Mouse (Mus musculus): ENCODE data around the gene Tlk2. TPM values are rescaled to one million over a fixed set of nuclear protein-coding genes. Genes with fewer than 3 reads are reported as not detected.

Tlk2 gene
- total RNA-seq, 2 experiments from 2014 or later, result 47.9 to 50.7 TPM

DNA sequence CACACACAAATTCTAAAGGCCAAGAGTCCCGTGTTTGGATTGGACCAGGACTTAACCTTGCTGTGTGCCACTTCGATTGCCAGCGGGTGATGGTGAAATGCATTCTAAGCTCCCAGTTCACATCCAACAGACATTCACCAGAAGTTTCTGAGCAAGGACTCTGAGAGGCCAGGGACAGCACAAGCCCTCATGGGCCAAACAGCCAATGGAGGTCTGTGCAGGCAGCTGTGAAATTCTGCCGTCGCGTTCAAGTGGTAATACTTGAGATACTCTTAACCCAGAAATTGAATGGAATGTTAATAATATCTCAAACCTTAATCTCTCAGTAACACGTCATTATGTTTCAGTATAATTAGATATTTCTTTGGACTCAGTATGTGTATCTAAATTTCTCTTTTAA is 131.6 kb downstream of the Tlk2 start:
- no peak for DNase-seq
- intact Hi-C loops (cut with DNase I), result no loop called here

DNA sequence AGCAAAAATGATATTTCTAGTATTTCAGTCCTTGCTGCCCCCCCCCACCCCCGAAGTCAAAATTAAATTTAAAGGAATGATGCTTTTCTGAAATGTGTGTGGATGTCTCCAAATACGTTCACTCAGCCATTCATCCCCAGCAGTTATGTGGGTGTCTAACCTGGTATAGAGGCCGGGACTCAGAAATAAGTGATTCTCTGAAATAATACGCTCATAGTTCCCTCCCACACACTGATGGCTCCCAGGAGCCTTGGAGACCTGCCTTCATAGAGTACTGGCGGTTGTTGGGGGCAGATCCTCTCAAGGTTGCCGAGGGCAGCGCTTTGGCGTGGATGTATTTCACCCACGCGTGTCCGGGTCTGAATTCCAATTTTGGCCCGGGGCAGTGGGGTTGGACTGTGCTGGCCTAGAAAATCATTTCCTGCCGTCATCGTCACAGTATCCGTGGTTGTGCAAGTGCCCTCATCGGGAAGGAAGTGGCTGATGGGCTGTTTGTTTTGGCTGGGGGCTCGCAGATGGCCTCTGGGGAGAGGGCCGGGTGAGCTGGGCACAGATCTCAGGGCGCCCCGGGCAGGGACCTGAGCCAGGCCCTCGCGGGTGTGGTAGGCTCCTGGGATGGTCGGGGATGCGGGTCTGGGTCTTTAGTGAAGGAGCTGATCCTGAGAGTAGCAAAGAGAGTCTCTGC is 132.8 kb downstream of the Tlk2 start:
- DNase-seq, result peak; percentile 60 to 74
- intact Hi-C loops (cut with DNase I), result no loop called here

DNA sequence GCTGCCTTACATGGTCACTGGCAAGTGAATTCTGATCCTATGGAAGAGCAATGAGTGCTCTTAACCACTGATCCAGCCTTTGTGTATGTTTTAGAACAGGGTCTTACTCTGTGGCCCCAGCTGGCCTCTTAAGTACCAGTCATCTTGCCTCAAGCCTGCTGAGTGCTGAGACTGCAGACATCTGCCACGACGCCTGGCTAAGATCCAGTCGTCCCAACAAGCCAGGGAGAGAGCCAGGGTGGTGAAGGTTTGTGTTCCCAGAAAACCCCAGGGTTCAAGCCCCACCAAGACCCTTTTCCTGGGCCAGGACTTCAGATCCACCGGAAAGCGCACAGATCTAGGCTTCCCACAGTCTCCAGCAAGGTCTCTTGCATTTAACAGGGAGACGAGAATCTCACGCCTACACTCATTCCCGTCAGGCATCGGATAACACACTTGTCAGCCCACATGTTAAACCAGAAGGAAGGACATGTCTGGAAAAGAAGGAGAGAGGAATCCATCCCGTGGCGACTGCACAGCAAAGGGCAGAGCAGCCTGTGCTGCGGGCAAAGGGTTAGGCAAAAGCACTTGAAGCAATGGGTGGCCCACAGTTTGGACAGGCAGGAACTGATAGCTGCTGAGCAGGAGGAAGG is 133.8 kb downstream of the Tlk2 start:
- no peak for DNase-seq
- intact Hi-C loops (cut with DNase I), result loop anchor here (2.0 kb wide), 1 partner anchor 20 kb away; the partner anchor contains the start of gene Mrc2

DNA sequence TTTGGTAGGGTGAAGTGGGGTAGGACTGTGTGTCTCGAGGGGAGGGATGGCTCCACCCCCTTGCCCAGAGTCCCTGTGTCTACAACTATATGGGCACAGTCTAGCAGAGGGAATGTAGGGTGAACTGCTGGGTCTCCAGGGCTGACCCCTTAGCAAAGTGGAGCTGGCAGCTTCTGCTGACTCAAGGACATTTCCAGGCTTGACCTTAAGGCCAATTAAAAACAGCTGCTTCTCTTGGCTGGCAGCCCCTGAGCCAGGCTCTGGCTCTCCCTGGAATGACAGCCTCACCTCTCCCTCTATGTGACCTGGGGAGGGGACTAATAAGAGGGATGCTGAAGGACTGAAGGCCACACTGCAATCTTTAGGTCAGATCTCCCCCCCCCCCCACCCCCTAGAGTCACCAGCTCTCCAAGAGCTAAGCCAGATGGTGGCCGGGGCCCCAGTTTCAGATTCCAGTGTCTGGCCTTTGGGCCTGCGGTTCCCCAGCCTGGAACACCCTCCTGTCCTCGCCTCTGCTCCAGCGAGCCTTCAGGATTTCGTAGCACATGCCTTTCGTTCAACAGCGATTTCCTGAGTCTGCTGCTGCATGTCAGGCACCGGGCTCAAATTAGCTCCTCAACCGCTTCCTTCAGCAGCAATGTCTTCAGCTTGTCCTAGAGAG is 134.5 kb downstream of the Tlk2 start:
- intact Hi-C loops (cut with DNase I), result loop anchor here (2.0 kb wide), 1 partner anchor 20 kb away; the partner anchor contains the start of gene Mrc2
- peak; percentile 66 to 70 for DNase-seq

DNA sequence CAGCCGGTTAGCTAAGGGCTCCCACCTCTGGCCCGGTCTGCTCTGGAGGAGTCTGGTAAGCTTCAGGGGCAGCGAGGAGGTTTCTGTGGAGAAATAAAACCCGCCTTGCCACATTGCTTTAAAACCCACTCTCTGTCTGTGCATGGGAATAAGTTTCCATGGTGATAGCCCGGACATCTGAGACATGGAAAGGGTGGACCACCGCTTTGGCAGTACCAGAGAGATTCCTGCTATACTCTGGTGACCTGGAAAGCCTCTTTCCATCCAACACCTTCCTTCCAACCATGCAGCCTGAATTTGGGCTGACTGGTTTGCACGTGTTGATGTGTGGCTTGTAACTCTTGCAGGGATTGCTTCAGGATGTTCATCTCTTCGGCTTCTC is 135.0 kb downstream of the Tlk2 start:
- intact Hi-C loops (cut with DNase I), result loop anchor here (2.0 kb wide), 1 partner anchor 21 kb away; the partner anchor contains the start of gene Mrc2
- DNase-seq, result no peak

DNA sequence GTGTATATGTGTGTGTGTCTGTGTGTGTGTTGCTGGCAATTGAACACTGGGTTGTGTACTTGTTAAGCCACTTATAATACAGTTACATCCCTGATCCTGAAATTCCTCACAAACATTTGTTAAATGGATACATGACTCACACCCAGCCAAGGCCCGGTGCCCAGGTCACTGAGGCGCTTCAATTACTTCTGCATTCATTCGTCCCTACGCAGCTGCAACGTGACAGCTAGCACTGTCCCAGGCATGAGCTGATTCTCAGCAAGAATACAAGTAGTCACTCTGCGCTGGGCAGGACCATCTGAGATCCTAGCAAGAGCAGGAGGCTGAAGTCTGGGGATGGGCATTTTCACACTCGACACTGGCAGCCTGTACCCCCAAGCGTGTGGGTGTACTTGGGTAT is 136.7 kb downstream of the Tlk2 start:
- intact Hi-C loops (cut with DNase I), result no loop called here
- DNase-seq, result no peak

DNA sequence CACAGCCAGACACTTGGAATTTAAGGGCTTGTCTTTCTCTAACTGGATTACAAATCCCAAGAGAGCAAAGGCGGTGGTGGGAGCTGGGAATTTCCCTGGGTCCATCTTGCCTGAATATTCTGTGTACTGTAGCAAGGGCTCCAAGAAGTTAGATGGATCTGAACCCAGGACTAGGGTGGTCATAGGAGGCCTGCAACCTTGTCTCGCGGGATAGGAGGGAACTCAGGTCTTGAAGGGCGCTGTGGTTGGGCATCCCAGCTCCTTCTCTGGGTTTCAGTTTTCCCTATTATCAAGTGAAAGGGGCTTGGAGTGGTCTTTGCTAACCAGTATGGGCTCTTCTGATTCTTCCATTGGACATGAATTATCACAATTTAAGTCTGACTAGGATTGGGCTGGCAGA is 137.5 kb downstream of the Tlk2 start:
- no peak for DNase-seq
- intact Hi-C loops (cut with DNase I), result no loop called here

DNA sequence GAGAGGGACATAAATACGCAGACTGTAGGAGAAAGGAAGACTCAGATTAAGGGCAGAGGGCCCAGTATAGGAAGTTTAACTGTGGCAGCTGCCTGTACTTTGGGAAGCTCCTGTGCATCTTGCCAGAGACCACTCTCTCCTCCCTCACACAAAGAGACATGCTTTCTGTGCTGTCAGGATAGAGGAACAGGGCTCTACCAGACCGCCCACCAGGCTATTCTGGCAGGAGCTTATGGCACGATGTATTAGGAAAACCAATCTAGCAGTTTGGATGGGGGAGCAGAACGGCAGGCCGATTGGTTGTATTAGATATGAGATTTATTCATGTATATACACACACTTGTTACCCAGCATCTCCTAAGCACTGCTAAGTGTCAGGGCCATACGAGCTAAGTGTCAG is 139.2 kb downstream of the Tlk2 start:
- intact Hi-C loops (cut with DNase I), result no loop called here
- no peak for DNase-seq

DNA sequence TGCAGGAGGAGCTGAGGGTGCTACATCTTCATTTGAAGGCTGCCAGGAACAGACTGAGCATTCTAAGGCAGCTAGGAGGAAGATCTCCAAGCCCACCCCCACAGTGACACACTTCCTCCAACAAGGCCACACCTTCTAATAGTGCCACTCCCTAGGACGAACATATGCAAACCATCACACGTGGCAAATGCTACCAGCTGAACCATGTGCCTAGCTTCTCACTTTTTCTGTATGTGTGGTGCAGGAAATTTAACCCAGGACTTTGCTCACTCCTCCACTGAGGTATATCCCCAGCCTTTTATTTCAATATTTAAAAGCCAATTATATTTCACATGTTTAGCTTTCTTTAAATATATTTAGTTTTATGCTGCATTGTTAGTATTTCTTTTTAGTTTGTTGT is 142.5 kb downstream of the Tlk2 start:
- intact Hi-C loops (cut with DNase I), result no loop called here
- DNase-seq, result no peak

DNA sequence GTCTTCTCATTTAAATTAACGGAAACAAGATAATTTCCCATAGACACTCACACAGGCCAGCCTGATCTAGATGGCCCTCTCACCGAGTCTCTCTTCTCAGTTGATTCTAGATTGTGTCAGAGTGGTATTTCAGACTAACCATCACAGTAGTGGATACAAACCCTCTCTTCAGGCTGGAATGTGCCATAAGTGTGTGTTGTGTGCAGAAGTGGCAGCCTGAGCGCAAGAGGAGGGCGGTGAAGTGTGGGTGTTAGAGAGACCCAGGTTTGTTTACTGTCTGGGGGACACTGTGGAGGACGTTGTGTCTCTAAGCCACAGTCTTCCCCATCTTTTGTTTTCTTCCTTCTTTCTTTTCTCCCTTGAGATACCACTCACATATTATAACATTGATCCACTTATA is 144.9 kb downstream of the Tlk2 start:
- intact Hi-C loops (cut with DNase I), result no loop called here
- DNase-seq, result no peak

DNA sequence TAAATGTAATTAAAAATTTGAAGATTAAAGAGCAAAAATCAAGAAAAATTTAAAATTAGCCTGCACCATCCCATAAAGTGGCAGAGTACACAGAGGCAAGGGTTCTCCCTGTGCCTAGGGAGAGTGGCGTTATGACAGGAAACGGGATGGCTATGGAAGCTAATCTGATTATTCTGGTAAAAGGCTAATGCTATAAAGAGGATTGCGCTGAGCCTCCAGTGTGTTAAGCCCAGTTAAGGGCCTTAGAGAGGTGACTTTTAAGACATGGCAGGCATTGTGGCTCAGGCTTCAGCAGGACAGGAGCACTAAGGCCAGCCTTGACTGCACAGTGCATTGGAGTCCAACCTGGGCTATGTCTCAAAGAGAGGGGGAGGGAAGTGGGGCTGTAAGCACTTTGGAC is 148.5 kb downstream of the Tlk2 start:
- DNase-seq, result no peak
- intact Hi-C loops (cut with DNase I), result no loop called here

DNA sequence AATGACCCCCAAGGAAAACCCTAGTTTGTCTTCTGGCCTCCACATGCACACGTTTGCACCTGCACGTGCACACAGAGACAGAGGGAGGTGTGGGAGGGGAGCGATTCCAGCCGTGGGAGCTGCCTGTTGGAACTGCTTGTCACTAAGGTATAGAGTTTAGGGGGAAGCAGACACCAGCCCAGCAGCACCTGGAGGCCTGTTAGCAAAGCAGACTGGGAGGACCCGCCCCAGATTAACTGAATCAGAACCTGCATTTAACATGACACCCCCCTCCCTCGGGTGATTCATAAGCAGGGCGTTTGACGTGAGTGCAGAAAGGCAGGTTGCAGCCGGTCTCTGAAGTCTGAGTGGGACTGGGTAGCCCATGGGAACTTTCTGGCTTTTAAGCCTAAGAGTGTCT is 151.4 kb downstream of the Tlk2 start:
- intact Hi-C loops (cut with DNase I), result no loop called here
- no peak for DNase-seq

DNA sequence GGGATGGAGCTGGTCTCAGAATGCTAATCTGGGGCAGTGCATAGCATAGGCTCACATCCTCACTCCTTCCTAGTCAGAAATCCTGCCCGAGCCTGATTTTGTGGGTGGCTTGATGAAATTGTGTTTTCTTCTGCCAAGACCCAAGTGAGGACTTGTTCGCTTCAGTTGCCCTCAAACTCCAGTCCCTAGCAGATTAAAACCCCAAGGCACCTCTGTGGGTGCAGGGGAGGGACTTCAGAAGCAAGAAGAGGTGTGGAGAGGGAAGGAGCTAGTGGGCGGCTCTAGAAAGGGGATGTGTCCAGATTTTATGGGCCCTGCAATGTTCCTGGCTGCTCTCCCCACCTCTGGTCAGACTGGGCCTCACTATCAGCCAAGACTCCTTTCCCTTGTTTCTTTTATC is 152.5 kb downstream of the Tlk2 start:
- intact Hi-C loops (cut with DNase I), result no loop called here
- DNase-seq, result no peak

DNA sequence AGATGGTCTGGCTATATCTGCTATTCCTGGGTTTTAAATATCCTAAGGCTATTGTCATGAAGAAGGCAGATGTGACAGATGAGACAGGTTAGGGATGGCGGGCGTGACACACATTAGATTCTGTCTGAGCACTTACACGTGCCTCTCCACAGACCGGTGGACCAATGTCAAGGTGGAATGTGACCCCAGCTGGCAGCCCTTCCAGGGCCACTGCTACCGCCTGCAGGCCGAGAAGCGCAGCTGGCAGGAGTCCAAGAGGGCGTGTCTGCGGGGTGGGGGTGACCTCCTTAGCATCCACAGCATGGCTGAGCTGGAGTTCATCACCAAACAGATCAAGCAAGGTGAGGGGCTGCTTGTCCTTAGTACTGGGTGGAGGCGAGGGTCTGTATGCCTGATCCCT is 153.1 kb downstream of the Tlk2 start:
- peak; percentile 61 to 86 for DNase-seq
- intact Hi-C loops (cut with DNase I), result no loop called here

DNA sequence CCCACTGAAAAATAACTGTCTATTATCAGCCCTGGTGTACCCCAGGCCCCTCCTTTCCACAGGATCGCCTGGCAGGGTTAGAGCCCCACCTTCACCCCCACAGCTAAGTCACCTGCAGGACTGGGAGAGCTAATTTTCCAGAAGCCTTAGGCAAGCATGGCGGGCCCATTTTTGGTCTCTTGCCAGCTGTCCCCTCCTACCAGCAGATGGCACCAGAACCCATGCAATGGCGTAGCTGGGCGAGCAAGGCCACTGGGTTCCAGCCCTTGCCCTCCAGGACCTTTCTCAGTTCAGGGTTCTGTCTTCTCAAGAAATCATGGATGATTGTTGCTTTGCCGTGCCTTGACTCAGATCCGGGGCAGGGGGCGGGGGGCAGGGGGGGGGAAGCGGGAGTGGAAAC is 153.9 kb downstream of the Tlk2 start:
- peak; percentile 52 to 74 for DNase-seq
- intact Hi-C loops (cut with DNase I), result no loop called here

Other genes with a start within 250 kb of the Tlk2 start
- gene Efcab3, start 115.2 kb upstream of the Tlk2 start, total RNA-seq (2021), result not detected
- gene Mettl2, start 52.4 kb upstream of the Tlk2 start, total RNA-seq (2021), result 10 to 100 TPM; 13.6 to 14.3 TPM
- not detected for gene Gm10842, start 31.9 kb upstream of the Tlk2 start, total RNA-seq (2021)
- gene Mrc2, start 113.8 kb downstream of the Tlk2 start, total RNA-seq (2021), result 10 to 100 TPM; 35.1 to 35.9 TPM